Mouse (Mus musculus) megakaryocyte, adult 5-6 weeks (primary cell): Measurements from ENCODE around the gene Map4k2. TPM values are rescaled to one million over a fixed set of nuclear protein-coding genes. Genes with fewer than 3 reads are reported as not detected.
"Not testable (repeated sequence)": the region's sequence is repeated elsewhere in the genome, so short reads cannot be mapped to it uniquely, and the experiment has no call there.

Experiments
- ATAC-seq: 2 replicates; pipeline ENCODE4 v1.8.0; 2016; ENCODE audit warnings: mild to moderate bottlenecking, inconsistent platforms; ENCODE audit not compliant: poor library complexity, severe bottlenecking
- total RNA-seq, 2 experiments: library from RNA; stranded (forward) in 1 of 2; stranded (reverse) in 1 of 2; fragments of 153-499, 151-499 nt in 1 of 2; fragments of 221-1000, 200-1000 nt in 1 of 2; gene quantifications; 2 replicates each; pipeline versions ENCODE4 v1.2.3 to v1.2.4; 2015 to 2017

Gene Map4k2
- total RNA-seq (2015) (35.0 and 43.3 TPM in 2 replicates), total RNA-seq (2017) (66.3 and 79.6 TPM in 2 replicates)

- peak; percentile 78 for ATAC-seq
These were observed at the start of gene Map4k2 for GRCm38 (mm10) chr19:6340524-6341452. Map4k2 (plus strand) TSS chr19:6341135.

GRCm38 (mm10) chr19:6292262-6292661, 48.7 kb upstream of the Map4k2 start:
- ATAC-seq = no peak

- ATAC-seq = no peak
These were observed 46.6 kb upstream of the Map4k2 start for GRCm38 (mm10) chr19:6294301-6294700.

- no peak for ATAC-seq
These were observed 44.3 kb upstream of the Map4k2 start for GRCm38 (mm10) chr19:6296551-6297210.

GRCm38 (mm10) chr19:6297641-6298040, 43.3 kb upstream of the Map4k2 start:
- peak; percentile 86 for ATAC-seq

- ATAC-seq = peak; percentile 20
These were observed 41.9 kb upstream of the Map4k2 start for GRCm38 (mm10) chr19:6299003-6299402.

GRCm38 (mm10) chr19:6299450-6300267, 41.3 kb upstream of the Map4k2 start:
- peak; percentile 62 for ATAC-seq

- ATAC-seq = no peak
These were observed 40.5 kb upstream of the Map4k2 start for GRCm38 (mm10) chr19:6300402-6300841.

- no peak for ATAC-seq
These were observed 38.8 kb upstream of the Map4k2 start for GRCm38 (mm10) chr19:6302114-6302513.

GRCm38 (mm10) chr19:6302522-6302921, 38.4 kb upstream of the Map4k2 start:
- ATAC-seq = no peak

- ATAC-seq = no peak
These were observed 37.1 kb upstream of the Map4k2 start for GRCm38 (mm10) chr19:6303831-6304230.

- peak; percentile 74 for ATAC-seq
These were observed 36.0 kb upstream of the Map4k2 start for GRCm38 (mm10) chr19:6304787-6305516.

- ATAC-seq = no peak
These were observed 35.3 kb upstream of the Map4k2 start for GRCm38 (mm10) chr19:6305517-6306115.

GRCm38 (mm10) chr19:6306137-6306551, 34.8 kb upstream of the Map4k2 start, which contains the start of gene Cdc42bpg:
Cdc42bpg (plus strand) TSS chr19:6306456.
- ATAC-seq = peak; percentile 77

GRCm38 (mm10) chr19:6306586-6306985, 34.3 kb upstream of the Map4k2 start:
- peak; percentile 73 for ATAC-seq

- ATAC-seq = no peak
These were observed 33.0 kb upstream of the Map4k2 start for GRCm38 (mm10) chr19:6307733-6308531.

GRCm38 (mm10) chr19:6310181-6310580, 30.8 kb upstream of the Map4k2 start:
- no peak for ATAC-seq

- ATAC-seq = not testable (repeated sequence)
These were observed 29.2 kb upstream of the Map4k2 start for GRCm38 (mm10) chr19:6311783-6312182.

GRCm38 (mm10) chr19:6313796-6314195, 27.1 kb upstream of the Map4k2 start:
- no peak for ATAC-seq
